Mouse (Mus musculus) frontal cortex, postnatal 10 days (tissue): Measurements from ENCODE around the gene Cmtr1.
"Not testable (repeated sequence)": the region's sequence is repeated elsewhere in the genome, so short reads cannot be mapped to it uniquely, and the experiment has no call there.

Experiments used
- DNase-seq, 2 experiments: peaks; one replicate each; pipeline ENCODE4 v3.0.0; 2022; ENCODE audit warnings: low spot score in 2 of 2, mixed read lengths in 1 of 2

The Cmtr1 gene

DNA sequence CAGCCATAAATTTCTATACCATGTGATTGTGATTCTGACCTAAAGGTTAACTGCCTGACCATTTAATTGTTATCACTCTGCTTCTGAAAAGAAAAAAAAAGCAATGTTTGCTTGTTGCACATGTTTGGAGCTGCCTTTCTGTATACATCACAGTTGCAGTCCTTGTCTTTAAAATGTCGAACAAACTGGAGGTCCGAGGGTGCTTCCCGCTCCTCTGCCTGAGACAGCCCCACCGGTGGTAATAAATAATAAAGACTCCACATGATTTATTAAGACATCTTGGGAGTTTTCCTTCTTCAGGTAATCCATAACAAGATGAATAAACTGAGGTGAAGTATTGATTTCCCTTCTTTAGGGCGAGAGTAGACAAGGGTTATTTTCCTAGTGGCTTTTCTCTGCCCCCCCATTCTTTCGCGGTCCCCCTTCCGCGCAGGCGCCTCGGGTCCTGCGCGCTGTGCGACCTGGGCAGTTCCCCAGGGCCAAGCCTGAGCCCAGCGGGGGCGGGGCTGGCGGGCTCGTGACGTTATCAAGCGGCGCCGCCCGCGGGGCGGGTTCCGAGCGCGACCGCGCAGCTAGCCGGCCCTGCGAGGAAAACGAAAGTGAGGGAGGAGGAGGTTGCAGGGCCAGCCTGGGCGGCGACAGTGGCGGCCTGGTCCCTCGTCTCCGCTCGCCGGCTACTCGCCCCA lies at the start of gene Cmtr1:
Cmtr1 (plus strand) TSS at position 520 of the 686 bp plus-strand sequence.
- DNase-seq = peak; percentile 91 to 94

DNA sequence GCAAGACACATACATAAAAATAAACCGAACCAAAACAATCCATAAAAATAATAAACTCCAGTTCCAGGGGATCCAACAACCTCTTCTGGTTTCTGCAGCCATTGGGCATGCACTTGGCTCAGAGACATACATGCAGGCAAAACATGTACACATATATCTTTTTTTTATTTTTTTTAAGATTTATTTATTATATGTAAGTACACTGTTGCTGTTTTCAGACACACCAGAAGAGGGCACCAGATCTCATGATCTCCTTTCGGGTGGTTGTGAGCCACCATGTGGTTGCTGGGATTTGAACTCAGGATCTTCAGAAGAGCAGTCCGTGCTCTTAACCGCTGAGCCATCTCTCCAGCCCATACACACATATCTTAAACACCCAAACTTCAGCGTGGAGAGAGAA lies 46.9 kb upstream of the Cmtr1 start:
- DNase-seq = not testable (repeated sequence)

DNA sequence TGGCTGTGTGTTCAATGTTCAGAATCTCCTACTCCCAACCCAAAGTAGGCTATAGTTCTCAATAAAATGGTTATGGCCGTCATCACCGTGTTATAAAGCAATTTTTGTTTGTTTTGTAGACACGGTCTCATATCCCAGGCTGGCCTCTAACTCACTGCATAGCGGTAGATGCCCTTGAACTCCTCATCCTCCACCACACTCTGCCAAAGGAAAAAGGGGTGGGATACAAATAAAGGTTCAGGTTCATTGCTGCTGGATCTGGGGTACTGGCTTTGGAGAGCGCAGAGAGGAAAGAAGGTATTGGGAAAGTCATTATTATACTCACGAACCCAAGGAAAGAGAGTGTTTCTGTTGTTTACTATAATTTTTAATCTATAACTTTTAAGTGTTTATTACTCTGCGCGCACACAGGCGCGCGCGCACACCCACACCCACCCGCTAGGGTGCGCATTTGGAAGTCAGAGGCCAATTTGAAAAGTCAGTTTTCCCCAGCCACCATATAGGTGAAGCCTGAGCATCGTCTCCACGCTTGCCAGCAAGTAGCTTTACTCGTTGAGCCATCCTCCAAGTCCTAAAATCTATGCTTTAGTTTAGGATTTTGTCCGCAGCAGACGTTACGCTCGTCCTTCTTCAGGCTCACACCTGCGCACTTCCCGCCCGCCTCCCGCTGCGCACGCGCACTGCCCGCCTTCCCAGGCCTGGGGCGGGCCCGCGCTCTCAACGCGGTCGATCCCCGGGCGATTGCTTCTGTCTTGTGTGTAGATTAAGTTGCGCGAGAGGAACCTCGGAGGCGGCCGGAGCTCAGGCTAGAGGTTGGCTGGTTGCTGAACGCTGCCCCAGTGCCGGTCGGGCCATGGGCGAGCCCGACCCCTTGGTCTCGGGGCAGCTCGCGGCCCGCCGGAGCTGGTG lies 46.0 kb upstream of the Cmtr1 start, which contains the start of the genes Rnf8 and Gm28043:
Rnf8 (plus strand) TSS at position 676 of the 909 bp plus-strand sequence.
Gm28043 (plus strand) TSS at position 762 of the 909 bp plus-strand sequence.
- DNase-seq = peak; percentile 89 to 93

DNA sequence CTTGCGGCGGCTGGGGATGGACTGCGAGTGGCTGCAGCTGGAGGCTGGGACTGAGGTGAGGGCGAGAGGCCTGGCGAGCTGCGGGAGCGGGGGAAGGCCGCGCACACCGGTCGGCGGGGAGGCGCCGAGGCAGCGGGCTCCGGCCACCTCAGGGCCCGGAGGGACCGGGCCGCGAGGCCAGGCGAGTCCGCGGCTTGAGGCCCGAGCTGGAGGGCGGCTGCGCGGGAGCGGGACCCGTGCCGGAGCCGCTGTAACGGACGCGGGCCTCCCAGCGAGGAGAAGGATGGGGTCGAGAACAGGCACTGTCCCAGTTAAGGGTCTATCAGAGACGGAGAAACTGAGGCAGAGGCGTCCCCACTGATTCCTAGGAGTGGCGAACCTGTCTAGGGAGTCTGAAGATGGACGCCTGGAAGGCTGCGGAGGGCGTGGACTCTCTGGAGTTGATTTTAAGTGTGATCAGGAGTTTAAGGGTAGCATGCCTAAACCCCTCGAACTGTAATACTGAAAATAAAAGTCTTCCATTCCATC lies 45.3 kb upstream of the Cmtr1 start:
- no peak for DNase-seq

DNA sequence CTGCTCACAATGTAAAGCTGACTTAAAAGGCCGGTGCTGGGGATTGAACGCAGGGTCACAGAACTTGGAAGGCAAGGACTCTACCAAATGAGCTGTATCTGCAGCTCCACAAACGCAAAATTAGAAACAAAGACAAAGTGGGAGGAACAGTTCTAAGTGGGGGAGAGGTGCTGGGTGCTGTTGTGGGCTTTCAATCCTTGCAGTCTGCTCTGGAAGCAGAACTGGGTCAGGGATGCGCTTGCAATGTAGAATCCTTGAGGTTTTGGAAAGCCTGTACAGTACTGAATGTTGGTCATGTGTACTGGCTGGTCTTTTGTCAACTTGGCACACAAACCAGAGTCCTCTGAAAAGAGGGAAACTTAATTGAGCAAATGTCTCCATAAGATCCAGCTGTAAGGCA lies 44.8 kb upstream of the Cmtr1 start:
- DNase-seq = no peak

DNA sequence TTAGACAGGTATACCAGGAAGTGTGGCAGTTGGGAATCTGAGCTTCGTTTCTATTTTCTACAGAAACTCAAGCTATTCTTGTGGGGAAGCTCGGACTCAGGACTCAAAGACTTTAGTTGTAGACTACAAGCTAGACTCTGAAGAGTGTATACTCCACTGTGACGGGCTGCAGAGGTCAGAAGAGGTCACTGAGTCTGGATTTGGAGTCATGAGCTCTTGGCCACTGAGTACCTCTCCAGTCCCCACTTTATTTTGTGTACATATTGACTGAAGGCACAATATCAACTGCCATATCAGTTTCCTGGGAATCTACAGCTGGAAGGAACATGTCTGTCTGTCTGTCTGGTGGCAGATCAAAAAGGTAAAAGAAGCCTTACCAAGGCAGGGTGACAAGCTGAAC lies 41.2 kb upstream of the Cmtr1 start:
- DNase-seq = no peak

DNA sequence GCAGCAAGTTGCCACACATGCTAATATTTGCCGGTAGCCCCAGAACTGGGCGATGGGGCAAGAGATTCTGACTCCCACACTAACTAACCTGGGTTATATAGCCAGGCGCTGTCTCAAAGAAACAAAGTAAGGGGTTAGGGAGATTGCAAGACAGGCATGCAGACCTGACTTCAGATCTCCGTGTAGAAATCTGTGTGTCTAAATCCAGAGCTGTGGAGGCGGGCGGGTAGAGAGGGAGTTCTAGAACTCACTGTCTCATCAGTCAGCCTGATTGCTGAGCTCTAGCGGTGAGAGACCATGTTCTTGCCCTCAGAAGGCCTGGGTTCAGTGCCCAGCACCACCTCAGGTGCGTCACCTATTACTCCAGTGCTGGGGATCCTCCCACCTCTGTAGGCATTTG lies 36.9 kb upstream of the Cmtr1 start:
- DNase-seq = no peak

DNA sequence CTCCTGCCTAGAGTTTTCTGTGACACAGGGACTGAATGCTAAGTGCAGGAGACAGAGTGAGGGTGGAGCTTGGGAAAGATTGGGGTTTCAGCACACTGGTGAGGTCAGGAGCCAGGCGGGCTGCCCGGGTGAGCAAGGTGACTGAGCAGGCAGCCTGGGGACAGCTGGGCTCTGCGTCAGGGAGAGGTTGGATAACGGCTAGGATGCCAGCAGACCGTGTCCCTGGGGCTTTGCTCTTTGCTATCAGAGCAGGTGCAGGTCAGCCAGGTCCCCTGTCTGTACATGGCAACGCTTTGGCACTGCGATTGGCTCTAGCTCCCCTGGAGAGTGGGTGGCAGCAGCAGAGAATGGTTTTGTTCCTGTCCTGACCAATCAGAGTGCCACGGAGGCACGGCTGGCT lies 33.1 kb upstream of the Cmtr1 start:
- no peak for DNase-seq

DNA sequence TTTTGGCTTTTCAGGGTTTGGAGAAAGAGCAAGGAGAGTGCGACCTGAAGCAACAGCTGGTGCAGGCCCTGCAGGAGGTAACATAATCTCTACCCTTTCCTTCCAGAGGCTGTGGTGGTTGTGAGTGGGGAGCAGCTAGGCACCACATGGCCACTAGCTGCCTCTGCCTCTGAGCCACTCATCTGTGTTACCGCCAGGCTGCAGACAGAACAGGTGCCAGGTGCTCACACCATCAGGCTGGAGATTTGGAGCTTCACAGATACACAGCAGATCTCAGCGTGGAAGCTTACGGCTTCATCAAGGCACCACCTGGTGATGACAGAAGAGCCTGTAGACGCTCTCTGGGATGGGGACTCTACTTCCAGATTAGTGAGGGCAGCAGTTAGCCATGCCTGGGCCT lies 31.4 kb upstream of the Cmtr1 start:
- DNase-seq = no peak

DNA sequence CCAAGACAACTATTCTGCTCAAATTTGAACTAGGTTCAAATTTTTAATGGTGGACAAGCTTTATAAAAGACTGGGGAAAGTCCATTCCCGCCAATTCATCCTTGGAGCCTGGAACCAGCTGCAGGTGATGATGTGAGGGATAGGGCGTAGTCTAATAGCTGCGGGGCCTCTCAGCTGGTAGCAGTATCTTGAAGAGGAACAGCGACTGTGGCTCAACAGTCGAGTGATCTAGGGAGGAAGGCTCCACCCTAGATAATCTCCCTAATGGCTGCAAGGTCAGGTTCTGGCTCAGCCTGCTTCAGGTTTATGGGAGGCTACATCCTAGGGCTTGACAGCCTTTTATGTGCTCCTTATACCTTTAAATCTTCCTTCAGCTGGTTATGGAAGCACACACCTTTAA lies 30.8 kb upstream of the Cmtr1 start:
- DNase-seq = no peak

DNA sequence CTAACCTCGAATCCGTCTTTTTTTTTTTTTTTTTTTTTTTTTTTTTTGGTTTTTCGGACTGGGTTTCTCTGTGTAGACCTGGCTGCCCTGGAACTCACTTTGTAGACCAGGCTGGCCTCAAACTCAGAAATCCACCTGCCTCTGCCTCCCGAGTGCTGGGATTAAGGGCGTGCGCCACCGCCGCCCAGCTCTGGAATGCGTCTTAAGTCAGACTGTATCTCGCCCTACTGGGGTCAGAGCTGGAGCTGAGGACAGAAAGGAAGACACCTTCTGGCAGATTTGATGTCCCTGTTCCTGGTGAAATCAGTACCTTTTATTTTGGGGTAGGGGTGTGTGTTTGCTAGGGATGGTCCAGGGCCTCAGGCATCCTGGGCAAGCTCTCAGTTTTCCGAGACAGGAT lies 28.1 kb upstream of the Cmtr1 start:
- no peak for DNase-seq

DNA sequence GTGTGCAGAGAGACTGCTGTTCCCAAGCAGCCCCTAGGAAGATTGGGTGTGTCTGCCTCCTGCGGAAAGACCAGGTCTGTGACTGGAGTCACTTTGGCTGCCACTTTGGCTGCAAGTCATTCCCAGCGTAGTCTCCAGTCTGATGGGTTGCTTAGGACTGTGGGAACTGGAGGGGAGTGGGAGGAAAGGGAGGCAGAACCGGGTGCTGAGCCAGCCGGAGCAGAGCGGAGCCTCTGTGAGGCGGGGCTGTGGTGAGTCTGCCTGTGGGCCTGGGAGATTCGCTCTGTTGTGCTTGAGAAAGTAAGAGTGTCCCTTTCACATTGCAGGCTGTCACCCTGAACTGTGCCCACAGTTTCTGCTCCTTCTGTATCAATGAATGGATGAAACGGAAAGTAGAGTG lies 24.9 kb upstream of the Cmtr1 start:
- no peak for DNase-seq

DNA sequence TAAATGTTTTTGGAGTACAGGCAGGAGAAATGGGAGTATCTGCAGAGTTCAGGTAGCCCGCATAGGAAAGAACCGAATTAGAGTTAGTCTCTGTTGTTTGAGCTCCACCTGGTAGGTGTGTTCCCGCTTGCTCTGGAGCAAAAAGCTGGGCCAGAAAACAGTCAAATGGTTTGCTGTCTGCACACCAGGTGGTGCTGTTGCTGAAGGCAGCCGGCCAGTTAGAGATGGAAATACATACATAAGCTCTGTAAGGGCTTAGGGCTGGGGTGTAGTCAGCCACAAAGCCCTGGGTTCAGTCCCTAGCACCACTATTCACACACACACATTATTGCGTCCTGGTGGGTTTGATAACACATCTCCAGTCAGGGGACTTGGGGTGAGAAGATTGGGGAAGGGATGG lies 24.3 kb upstream of the Cmtr1 start:
- DNase-seq = no peak

DNA sequence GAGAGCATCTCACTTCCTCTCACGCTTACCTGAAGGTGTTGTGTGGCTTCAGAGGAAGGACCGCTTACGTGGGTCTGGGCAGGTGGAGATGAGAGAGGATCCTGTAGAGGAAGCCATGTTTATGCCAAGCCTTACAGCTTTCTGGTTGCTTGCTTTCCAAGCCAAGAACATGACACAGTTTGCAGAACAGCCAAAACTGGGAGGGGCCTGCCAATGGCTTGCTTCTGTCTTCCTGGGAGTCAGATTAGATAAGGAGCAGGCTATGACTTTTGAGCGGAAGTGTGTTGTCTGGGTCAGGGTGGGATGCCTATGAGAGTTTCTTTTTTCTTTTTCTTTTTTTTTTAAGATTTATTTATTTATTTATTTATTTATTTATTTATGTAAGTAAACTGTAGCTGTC lies 23.0 kb upstream of the Cmtr1 start:
- DNase-seq = no peak

DNA sequence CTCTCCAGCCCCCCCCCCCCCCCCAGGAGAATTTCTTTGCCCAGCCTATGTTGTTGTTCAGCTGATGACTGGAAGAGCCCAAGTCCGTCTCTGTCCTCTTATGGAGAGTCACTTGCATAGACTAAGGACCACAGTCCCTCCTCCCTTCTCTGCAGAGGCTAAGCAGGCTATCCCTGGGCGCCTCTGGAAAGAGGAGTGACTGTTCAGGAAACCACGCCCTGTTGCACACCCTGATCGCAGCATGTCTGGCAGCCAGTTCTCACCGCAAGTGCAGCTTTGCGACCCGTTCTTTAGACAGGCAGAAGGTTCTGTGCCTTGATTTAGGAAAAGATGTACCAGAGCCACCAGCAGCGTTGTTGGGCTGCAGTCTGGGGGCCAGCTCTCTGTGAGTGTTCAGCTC lies 22.5 kb upstream of the Cmtr1 start:
- DNase-seq = no peak

DNA sequence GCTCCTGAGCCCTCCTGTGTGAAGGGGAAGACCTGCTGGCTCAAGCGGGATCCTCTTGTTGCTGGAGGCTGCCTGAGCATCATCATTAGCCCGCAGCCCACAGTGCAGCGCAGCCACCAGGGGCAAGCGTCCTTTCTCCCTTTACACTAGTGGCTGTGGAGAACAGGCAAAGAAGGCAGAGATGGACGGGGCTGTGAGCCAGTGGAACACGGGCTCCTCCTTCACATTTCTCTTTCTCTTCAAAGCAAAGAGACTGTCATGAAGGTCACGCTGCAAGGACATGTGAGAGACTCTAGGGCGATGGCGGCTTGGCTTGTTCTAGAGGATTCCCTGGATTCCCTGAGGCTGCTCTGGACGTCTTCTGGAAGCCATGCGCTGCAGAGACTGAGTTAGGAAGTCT lies 19.4 kb upstream of the Cmtr1 start:
- DNase-seq = no peak

DNA sequence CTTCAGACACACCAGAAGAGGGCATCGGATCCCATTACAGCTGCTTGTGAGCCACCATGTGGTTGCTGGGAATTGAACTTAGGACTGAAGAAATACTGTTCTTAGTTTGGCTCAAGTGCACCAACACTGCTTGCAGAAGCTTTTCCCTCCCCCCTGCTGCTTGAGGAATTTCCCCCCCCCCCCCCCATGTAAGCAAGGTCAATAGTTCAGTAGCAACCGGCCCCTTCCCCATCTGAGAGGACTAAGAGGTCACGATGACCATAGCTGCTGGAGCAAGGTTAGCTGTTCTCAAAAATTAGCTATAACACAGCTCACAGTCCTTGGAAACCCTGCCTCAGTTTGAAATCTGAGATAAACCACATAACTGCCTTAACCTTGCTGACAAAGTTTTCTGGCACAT lies 18.2 kb upstream of the Cmtr1 start:
- DNase-seq = no peak

DNA sequence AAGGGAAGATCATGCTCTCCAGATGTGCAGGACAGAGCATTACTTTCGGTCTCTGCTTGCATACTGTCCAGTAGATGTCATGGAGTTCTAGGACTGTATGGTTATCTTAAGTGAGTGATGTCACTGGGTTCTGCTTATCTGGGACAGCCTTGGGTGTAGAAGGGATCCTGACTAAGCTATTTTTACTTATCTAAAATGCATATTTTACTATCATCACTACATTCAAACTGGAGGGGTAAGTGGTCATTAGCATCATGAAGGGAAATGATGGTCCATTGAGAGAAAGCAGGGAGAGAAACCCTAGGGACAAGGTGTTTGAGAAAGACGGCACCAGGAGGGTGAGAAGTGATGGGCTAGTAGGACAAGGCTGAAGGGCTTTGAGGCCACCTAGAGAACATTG lies 2.1 kb upstream of the Cmtr1 start:
- DNase-seq = no peak

DNA sequence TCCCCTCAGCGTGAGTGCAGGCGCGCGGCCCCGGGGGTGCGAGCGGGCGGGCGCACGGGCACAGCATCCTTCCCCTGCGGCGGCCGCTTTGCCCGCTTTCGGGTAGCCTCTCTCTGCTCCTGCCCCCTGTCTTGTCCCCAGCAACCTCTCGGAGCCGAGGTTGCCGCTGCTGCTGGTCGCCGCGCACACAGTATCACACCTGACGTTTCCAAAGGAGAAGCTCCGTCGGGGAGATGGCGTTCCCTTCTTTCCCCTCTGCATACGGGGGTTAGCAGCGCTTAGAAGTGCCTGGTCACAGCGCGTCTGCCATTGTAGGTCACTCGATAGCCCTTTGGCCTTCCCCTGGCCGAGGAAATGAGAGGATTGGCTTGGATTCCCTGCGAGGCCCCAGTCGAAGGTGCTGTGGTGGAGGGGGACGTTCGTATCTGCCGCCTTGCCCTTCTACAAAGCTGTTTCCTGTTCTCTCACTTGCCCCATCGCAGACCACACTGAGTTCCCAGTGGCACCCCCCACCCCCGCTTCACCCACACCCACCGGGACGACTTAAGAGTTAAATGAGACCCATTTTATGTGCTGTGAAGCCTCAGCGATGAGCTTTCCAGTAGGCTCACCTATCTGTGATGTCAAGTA lies 482 bp downstream of the Cmtr1 start:
- no peak for DNase-seq

DNA sequence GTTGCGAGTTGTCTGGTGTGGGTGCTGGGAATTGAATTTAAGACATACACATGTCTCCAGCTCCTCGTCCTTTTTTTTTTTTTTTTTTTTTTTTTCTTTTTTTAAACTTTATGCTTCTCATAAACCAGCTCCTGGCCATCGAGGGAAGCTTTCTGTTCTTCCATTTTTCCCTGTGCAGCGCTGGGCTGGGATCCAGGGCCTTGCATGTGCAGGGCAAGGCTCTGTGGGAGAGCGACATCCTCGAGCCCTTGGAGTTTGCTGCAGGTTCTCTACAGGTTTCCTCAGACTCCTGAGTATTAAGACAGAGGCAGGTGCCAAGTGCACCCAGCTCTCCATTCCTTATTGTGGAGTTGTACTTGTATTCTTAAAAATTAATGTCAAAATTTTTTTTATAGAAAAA lies 1.8 kb downstream of the Cmtr1 start:
- no peak for DNase-seq

DNA sequence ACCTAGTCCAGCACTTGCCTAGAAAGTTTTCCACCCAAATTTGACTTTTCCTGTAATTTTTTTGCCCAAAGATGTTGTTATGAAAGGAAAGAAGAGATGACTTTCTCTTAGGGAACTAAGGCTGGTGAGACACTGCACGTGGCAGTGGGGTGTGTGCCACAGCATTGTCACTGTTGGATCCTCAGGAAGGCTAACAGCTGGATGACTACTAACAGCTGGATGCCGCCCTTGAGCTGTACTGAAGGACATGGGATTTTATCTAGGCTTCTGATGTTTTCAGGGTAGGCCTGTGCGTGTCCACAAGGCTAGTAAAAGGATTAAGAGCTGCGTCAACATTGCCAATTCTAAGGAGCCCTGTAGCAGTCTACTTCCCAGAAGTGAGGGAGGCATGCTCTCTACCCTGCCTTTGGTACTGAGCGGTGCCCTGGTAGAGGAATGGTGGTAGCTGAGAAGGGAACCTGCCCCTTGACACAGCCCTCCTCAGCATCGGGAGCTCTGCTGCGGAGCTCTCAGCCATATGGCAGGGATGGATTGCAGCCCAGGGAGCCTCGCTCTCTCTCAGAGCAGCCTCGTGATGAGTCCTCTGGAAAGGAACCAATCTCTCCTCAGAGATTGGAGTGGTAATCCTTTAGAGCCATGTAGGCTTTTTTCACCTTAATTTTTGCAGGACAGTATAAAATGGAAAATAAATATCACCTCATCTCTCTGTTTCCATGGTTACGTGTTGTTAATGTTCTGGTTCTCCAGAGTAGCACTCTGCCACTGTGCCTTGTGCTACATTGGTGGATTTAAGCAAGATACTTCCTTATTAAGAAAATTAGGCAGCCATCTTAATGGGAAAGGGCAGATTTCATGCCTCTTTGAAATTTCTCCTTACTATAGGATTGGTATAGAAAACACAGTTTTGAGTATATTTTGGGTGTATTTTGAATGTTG lies 7.9 kb downstream of the Cmtr1 start:
- DNase-seq = no peak
